Comparison of ENCODE assay signal across 8 mouse cellular contexts in genomic region chr19:47464304-47465241, GRCm38 (mm10). TPM values are rescaled to one million over a fixed set of nuclear protein-coding genes. Genes with fewer than 3 reads are reported as not detected.
DNase-seq lines count a peak whose midpoint lies in the region; ATAC-seq and TF ChIP-seq lines count a peak whose summit lies in the region.

TSS of gene Sh3pxd2a (minus strand) at chr19:47464401.

- peak; percentile 93 for ATAC-seq in kidney, embryonic 15.5 days (replicated peaks; ENCODE audit: low FRiP score)
- ATAC-seq in liver, embryonic 16.5 days (ENCODE audit: low read depth) = peak; percentile 84
- ATAC-seq in neural tube, embryonic 15.5 days (ENCODE audit: low FRiP score) = peak; percentile 76

- no peaks in the 10 kb centered on the region; the same call in 1 of the 2 replicates for H3K79me2 ChIP-seq in heart, adult 2 months (replicated peaks; ENCODE audit: control insufficient read depth, insufficient read depth, low read length)

- no peaks in the 10 kb centered on the region for H3K36me3 ChIP-seq in heart, adult 2 months (ENCODE audit: control insufficient read depth, insufficient read depth, low read length)
- no peaks in the 10 kb centered on the region; the same call in 1 of the 2 replicates for H3K36me3 ChIP-seq in kidney, embryonic 15.5 days
- H3K36me3 ChIP-seq in liver, embryonic 16.5 days (ENCODE audit: control insufficient read depth, insufficient read depth) = no peaks in the 10 kb centered on the region
- no peaks in the 10 kb centered on the region for H3K36me3 ChIP-seq in neural tube, embryonic 15.5 days

- peak; percentile 55 for DNase-seq in right cerebral cortex, postnatal 4 days
- DNase-seq in right cerebral cortex, adult 18-20 months = no peak
- peak; percentile 91 for DNase-seq in embryo, embryonic 11 days
- DNase-seq in heart, adult 2 months = peak; percentile 57 to 85
- no peak for DNase-seq in cerebellum, adult 9-11 months

- no peak for TF ChIP-seq EP300 in heart, adult 2 months (IDR thresholded peaks at IDR 0.05; ENCODE audit: insufficient read depth, low read depth, low read length)

- intact Hi-C loops in heart, adult 2 months (cut with DNase I) = loop anchor here (1.0 to 5.0 kb wide), 4 partner anchors 37 to 108 kb away; no protein-coding TSS in a partner anchor

- H3K4me1 ChIP-seq in heart, adult 2 months (ENCODE audit: control insufficient read depth, insufficient read depth, low read length) = peaks cover 18% of the 10 kb centered on the region
- peaks cover 53% of the 10 kb centered on the region for H3K4me1 ChIP-seq in kidney, embryonic 15.5 days
- H3K4me1 ChIP-seq in liver, embryonic 16.5 days (ENCODE audit: control insufficient read depth, low read depth, low read length) = peaks cover 28% of the 10 kb centered on the region
- H3K4me1 ChIP-seq in neural tube, embryonic 15.5 days = peaks cover 50% of the 10 kb centered on the region

- H3K4me2 ChIP-seq in kidney, embryonic 15.5 days = peak within 1 kb of the TSS; percentile 87
- H3K4me2 ChIP-seq in liver, embryonic 16.5 days (ENCODE audit: low read depth, low read length) = peak within 1 kb of the TSS; percentile 87
- H3K4me2 ChIP-seq in neural tube, embryonic 15.5 days = peak within 1 kb of the TSS; percentile 92

- TF ChIP-seq CTCF in heart, adult 2 months (IDR thresholded peaks at IDR 0.05) = no peak; the same call in 1 of the 2 replicates

- peak within 1 kb of the TSS; percentile 99 for H3K4me3 ChIP-seq in heart, adult 2 months
- H3K4me3 ChIP-seq in kidney, embryonic 15.5 days (replicated peaks) = peak within 1 kb of the TSS; percentile 81
- peak within 1 kb of the TSS; percentile 70 for H3K4me3 ChIP-seq in liver, embryonic 16.5 days (ENCODE audit: low read depth, low read length)
- H3K4me3 ChIP-seq in neural tube, embryonic 15.5 days (replicated peaks) = peak within 1 kb of the TSS; percentile 84

- TF ChIP-seq POLR2A in heart, adult 2 months (IDR thresholded peaks at IDR 0.05; ENCODE audit: insufficient read depth, low read depth, low read length) = no peak

- no peaks in the 10 kb centered on the region for H3K27me3 ChIP-seq in heart, adult 2 months (ENCODE audit: control insufficient read depth, insufficient read depth, low read length)
- no peaks in the 10 kb centered on the region for H3K27me3 ChIP-seq in kidney, embryonic 15.5 days
- peaks cover 32% of the 10 kb centered on the region for H3K27me3 ChIP-seq in liver, embryonic 16.5 days (ENCODE audit: control insufficient read depth, insufficient read depth, low read depth, low read length)
- no peaks in the 10 kb centered on the region for H3K27me3 ChIP-seq in neural tube, embryonic 15.5 days (replicated peaks)

- peak within 1 kb of the TSS; percentile 99 for H3K9ac ChIP-seq in heart, adult 2 months (ENCODE audit: low read depth, low read length)
- H3K9ac ChIP-seq in kidney, embryonic 15.5 days = peak within 1 kb of the TSS; percentile 80
- peak within 1 kb of the TSS; percentile 76 for H3K9ac ChIP-seq in liver, embryonic 16.5 days (ENCODE audit: low read depth, low read length)
- peak within 1 kb of the TSS; percentile 79 for H3K9ac ChIP-seq in neural tube, embryonic 15.5 days (replicated peaks)

- peak within 1 kb of the TSS; percentile 96 for H3K27ac ChIP-seq in heart, adult 2 months
- peak within 1 kb of the TSS; percentile 94 for H3K27ac ChIP-seq in kidney, embryonic 15.5 days
- peak within 1 kb of the TSS; percentile 76 for H3K27ac ChIP-seq in liver, embryonic 16.5 days (ENCODE audit: low read length)
- peak within 1 kb of the TSS; percentile 82 for H3K27ac ChIP-seq in neural tube, embryonic 15.5 days (replicated peaks)

- no peaks in the 10 kb centered on the region for H3K9me3 ChIP-seq in kidney, embryonic 15.5 days (replicated peaks)
- no peaks in the 10 kb centered on the region for H3K9me3 ChIP-seq in liver, embryonic 16.5 days (replicated peaks; ENCODE audit: control insufficient read depth, low read length)
- H3K9me3 ChIP-seq in neural tube, embryonic 15.5 days (replicated peaks) = no peaks in the 10 kb centered on the region

- 2% methylated on average over 56 of the region's 70 CpGs for WGBS in heart, adult 2 months
- WGBS in kidney, embryonic 15.5 days = under 1% methylated on average over 52 of the region's 70 CpGs
- WGBS in liver, embryonic 16.5 days (ENCODE audit: insufficient replicate concordance) = 1% methylated on average over 55 of the region's 70 CpGs
- WGBS in neural tube, embryonic 15.5 days = under 1% methylated on average over 34 of the region's 70 CpGs

RNA-seq across cellular contexts. Expression of gene Sh3pxd2a, which starts in this region (rescaled TPM):
- total RNA-seq in heart, adult 2 months (2021) = 10 to 100 TPM; 52.3 to 53.2 TPM
- 36.1 and 40.3 TPM in 2 replicates for polyA plus RNA-seq in heart, adult 2 months (2012; rRNA removed)
- polyA plus RNA-seq in kidney, embryonic 15.5 days (2015; fragmentation: Nextera tagmentation; extraction: Ambion mirVana) = 5.5 and 6.4 TPM in 2 replicates
- polyA plus RNA-seq in liver, embryonic 16.5 days (2015; fragmentation: Nextera tagmentation; extraction: Ambion mirVana) = 0.64 and 0.65 TPM in 2 replicates
- polyA plus RNA-seq in neural tube, embryonic 15.5 days (2015; fragmentation: Nextera tagmentation; extraction: Ambion mirVana) = 2.2 and 3.3 TPM in 2 replicates

Comparison
In these comparisons a context has a peak if more than half of its experiments do, and no peak if none do; other contexts are left out.
1. DNase-seq: peak in right cerebral cortex, postnatal 4 days (single experiment), embryo, embryonic 11 days (single experiment) and heart, adult 2 months (2 of 2); none in right cerebral cortex, adult 18-20 months (single experiment) and cerebellum, adult 9-11 months (single experiment).
2. Peak in ATAC-seq, H3K4me3 ChIP-seq, H3K27ac ChIP-seq, H3K9ac ChIP-seq and H3K4me2 ChIP-seq in liver, embryonic 16.5 days; RNA of the gene not detected or under 1 TPM.
3. Peak in every context shown above with its lines, with median percentiles within 50 percentile points of each other: H3K27ac ChIP-seq, H3K4me3 ChIP-seq, H3K9ac ChIP-seq, ATAC-seq and H3K4me2 ChIP-seq.